Mouse (Mus musculus) gonadal fat pad, adult 2 months (tissue): ENCODE measurements at regions not wholly inside any gene's neighbourhood (a gene's known extent, or its start where the extent isn't known, plus 50 kb on each side); places are given as distances from the start of the nearest gene placed in this dataset.
A peak's percentile ranks its signal among the peaks of the same experiment; 100 is the strongest.

Experiments
- DNase-seq: peaks from one replicate; pipeline ENCODE4 v3.0.0-alpha.2; 2012; ENCODE audit warnings: low read depth

DNA sequence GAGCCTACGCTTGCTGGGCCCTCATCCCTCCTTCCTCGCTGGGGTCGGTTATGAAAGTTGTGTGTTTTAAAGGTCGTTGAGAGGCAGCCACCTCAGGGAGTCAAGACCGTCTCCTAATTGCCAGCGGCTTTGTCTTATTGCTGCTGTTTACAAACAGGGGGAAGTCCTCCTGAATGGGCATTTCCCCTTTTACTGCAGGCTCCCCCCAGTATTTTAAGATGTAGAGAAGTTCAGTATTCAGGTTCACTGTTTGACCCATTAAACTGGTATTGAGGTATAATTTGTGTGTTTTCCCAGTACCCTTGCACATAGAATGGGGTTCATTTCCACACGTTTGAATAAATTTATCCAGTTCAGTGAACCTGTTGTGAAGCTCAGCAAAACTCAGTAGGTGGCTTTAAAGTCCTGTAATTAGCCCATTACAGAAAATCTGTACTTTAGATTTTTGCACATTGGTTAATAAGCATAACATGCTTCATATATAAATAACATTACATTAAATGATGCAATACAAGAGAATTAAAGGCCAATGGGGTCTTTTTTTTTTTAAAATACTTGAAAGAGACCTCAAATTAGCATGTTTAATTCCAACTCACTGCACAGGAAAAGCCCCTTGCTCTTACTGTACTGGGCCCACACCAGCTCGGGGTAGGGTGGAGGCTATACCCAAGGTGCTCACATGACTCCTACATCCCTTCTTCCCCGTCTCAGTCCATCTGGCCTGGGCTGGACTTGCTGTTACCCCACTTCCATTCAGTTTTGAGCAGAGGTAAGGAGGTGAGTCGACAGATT is 63.7 kb downstream of the Nkx2-1 start:
- DNase-seq: no peak

DNA sequence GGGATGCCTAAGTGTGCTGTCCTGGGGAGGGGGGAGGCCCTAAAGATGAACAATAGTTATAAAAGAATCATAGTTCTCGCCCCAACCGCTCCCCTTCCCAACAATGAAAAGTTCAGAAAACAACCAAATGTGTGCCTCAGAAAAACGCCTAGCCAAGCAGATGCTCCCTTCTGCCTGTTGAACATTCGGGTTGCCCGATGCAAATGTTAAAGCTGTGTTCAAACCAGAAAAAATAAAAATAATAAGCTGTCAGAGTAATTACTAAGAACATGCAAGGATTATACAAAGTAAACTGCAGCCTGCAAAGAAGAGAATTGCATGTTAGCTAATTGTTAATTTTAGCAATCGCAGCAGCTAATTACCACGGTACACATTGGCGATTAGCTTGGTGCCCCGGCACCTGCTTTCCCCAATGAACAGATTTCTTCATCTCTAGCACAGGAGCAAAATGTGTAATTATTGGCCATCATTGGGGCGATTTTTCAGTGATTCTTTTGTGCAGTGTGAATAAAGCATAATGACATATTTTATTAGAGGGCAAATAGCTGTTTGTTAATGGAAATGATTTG is 65.7 kb downstream of the Nkx2-1 start:
- DNase-seq: no peak

DNA sequence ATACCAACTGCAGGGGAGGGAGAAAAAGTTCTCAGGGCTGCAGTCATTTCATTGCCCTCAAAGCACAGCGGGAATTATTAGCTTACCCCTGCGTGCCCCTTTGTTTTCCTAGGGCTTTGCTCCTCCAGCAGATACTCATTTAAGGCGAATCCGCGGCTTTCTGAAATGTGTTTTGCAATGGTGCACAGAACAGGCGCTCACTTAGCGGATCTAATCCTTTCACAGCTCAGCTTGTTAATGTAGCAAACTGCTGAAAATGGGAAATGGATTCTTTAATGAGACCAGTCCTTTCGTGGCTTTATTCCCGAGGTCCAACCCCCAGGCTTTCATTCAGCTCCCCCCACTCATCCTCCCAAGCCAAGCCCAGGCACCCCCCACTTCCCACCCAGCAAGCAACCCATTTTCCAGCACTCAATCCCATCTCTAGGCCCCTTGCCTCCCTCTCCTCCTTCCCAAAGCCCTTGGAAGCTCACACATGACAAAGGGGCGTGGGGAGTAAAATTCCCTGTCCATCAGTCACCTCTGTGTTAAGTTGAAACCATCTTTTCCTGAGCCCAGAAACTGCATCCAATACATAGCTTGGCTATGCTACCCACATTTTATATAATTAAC is 77.1 kb downstream of the Nkx2-1 start:
- DNase-seq: no peak

DNA sequence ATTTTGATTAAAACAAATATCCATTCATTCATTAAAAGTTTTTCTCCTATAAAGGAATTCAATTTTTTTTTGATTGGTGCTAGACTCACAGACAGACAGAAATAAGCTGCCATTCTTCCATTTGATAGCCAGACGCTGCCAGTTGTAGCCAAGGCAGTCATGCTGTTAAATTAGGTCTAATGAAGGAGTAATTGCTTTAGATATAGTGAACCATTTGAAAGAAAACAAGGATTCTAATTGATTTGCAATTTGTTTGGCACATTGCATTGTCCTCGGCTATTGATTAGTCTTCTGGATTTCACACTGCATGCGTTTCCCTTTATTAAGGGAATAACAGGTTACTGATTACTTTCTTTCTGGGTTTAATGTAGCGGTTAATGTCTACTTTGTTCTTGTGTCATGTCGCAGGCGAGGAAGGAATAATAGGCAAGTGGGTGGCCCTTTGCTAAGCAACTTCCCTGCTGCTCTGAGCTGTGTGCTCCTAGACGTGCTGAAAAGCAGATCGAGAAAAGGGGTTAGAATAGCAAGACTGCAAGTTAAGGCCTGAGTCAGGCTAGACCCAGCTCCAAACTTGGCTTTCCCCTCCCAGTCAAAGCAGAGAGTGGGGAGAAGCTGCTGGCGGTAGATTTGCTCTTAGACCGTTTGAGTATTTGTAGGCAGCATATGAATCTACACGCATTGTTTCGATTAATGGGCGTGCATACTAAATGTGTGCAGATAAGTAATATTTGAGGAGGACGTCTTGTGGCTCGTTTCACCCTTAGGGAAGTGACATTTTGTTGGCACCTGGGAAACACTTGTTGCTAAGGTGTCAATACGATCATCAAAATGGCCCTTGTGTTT is 77.8 kb downstream of the Nkx2-1 start:
- DNase-seq: no peak

DNA sequence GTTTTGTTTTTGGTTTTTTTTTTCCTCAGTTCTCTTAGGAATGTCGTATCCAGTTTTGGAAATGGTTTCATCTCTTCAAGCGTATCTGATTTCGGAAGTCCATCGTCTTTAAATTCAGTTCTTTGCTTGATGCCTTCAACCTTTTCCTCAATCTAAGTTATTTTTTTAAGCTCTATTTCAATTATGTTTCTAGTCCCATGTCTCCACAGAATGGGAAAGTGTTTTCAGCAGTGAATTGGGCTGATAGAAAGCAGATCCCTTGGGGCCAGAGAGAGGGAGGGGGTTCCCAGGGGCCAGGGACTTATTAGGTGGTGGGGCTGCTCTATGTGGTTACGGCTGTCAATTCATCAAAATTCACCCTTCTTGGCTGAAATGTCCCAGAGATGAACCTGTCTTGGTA is 78.8 kb downstream of the Nkx2-1 start:
- DNase-seq: no peak

DNA sequence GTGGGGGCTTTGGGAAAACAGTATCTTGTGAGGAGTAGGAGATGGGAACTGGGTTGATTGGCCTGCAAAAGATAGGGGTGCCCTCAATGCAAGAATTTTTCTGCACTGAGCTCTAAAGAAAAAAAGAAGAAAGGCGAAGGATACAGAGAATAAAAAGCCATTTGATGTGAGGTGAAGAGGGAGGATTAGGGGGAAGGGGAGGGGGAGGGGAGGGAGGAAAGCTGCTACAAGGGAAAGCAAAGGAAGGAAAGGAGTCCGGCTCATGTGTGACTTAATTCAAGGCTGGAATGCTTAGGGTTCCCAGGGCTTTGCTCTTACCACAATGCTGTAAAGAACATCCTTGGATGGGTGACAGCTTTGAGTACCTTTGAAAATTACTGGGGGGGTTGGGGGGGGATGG is 79.4 kb downstream of the Nkx2-1 start:
- no peak for DNase-seq

DNA sequence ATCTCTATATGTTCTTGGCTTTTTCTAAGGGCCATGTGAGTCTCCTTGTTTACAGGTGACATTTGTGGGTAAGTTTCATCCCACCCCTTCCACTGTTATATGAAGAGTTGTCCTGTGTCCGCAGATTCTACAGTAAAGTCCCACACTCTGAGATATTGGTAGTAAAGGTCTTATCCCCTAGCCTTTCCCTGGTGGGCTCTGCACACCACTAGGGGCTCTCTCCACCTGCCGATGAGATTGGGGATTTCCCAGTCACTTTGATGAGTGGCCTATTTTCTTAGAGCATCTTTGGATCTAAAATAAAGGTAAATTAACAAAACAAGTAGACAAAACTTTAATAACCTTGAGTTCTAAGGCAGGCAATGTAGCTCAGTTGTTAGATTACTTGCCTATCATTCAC is 86.4 kb downstream of the Nkx2-1 start:
- DNase-seq: no peak

DNA sequence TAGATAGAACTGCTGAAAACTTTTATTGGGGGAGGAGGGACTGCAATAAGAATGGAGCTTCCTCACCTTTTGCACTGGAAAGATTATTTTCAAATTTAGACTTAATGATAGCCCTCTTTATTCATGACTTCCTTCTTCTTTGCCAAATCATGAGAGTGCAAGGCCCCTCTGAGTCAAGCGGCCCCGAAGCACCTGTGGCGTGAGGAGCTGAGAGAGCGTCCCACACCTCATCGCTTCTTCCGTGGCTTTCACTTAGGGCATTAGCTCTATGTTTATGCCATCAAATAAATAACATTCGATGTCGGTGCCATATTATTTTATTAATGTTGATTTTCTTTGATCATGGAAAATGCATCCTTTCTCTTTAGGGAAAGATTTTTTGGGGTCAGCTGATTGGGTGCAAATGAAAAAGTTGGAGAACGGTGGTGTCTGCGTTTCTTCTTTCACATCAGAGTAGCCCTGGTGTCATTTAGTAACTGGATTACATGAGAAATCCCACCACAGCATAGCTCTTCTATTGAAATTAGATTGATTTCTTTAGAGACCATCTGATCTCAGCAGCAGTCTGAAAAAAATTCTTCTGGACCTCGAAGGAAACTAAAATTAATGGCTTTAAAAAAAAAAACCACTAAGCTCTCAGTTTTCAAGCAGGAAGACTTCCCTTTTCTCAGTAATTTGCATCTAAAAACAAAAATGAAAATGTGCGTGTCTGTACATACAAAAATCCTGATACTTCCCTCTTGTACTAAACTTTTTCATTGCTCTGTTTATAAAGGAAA is 87.7 kb downstream of the Nkx2-1 start:
- DNase-seq: no peak

DNA sequence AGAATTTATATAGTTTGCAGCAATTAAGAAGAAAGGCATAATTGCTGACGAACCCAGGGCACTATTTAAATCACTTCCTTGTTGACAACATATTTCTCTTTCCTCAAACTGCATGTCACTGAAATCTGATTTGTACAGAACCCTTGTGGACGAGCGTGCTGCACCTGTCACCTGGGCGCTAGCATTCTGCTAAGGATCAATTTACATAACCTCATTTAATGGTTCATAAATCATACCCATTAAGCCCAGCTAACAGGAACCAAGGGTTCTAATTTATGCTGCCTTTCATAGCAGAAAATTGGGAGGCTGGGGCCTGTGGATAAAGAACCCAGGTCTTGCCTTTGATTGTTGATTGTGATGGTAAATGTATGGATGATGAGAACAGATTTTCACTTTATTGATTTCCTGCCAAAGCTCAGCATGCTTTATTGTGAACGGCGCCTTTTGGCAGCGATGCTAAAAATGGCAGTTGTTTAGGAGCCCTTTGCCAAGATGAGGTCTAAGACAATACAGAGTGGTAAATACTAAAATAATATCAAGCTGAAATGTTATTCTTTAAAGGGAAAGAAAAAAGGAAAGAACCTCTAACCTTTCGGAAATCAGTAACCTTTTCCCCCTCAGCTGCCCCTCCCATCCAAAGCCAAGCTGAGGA is 95.4 kb downstream of the Nkx2-1 start:
- DNase-seq: no peak

DNA sequence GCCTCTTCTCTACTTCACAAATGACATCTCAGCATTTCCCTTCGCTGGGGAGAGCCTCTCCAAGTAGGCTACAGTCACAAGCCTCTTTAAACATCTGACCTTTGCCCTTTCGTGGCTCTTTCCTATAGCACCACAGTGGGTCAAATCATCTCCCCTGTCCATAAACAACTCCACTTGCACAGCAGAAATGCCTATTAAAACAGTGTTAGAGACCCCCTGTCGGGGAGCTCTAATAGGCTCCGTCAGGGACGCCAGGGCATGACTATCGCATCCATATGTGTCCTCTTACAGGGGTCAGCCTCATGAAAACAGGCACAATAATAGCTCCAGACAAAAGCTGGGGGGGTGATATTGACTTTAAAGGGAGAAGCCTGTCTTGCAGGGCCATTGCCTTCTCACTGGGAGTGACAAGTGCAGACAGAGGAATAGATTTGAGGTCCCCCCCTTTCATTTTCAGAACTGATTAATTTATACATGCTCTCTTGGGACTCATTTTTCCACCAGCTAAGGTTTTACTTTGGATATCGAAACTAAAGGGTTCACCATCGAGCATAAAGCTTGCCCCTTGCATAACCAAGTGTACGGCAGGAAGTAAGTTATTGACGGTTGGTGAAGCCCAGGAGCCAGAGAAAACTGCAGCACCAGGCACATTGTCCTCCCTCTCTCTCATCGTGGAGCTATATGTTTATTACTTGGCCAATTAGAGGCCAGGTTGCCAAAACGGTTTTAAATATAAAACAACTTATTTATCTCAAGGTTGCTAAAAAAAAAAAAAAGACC is 94.6 kb upstream of the Mbip start:
- no peak for DNase-seq

DNA sequence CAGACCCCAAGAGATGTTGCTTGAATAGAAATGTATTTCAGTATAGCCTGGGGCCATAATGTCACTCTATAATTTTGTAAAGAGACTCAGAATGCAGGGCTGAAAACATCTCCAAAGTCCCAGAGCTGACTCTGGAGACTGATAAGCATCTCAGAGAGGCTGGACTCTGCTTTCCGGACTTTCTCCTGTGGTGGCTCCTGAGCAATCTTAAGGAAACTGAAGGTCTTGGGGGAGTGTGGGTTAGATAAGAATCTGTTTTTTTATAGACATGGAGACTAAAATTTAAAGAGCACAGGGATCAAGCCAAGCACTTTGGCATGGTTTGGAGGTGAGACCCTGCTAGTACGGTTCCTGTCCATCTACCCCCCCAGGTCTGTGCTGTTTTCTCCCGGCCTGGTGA is 92.7 kb upstream of the Mbip start:
- no peak for DNase-seq

DNA sequence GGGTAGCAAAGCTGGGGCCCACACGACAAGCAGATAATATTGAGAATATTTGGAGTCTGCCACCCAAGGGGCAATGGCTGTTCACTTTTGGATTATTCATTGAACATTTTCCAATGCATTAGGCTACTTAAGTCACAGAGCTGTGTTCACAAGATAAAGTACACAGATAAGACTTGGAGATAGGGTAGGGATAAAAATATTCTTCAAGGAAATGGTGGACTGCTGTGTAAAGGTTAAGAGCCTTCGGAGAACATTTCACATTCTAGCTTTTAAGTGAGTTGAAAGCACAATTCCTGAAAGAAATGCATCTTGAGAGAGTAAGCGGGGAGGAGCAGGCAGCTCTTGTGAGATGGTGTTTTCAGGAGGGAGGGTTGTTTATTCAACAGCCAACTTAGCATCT is 92.3 kb upstream of the Mbip start:
- DNase-seq: no peak

DNA sequence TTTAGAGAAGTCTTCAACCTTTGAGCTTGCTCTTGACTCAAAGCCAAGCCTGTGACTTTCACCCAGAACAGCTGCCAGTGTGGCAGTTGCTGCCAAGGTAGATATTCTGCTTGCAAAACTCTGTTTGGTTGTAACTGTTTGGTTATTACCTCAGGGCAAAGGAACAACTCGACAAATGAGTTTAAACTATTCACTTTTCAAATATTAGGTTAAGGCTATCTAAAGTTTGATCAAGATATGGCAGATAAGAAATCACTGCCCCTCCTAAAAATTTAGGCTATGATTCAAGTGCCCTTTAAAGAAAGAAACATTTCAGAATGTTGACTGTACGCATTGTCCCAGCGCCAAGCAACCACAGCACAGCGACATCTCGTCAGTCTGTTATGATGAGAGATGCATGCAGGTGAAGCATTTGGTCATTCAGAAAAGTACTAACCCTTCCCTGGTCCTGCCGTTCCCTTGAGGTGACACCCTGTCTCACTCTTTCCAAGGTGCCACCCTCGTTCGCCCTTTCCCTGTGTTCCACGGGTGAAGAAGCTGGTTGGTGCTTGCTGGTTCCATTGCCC is 81.1 kb upstream of the Mbip start:
- DNase-seq: no peak

DNA sequence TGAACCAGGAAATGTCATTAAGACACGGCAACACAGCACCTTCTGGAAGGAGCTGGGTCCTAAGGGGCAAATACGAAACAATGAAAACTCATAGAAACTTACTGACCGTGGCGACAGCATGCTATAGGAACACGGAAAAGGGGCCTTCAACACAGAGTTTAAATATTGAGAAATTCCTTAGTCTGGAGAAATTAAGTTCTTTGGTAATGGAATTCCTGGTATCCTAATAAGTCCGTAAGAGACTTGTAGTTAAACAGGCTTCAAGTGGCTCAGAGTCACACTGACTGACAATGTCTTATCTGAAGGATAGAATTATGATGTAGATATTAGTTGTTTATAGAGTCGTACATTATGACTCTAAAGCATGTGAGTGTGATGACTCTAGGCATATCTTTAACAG is 70.4 kb upstream of the Mbip start:
- DNase-seq: no peak

DNA sequence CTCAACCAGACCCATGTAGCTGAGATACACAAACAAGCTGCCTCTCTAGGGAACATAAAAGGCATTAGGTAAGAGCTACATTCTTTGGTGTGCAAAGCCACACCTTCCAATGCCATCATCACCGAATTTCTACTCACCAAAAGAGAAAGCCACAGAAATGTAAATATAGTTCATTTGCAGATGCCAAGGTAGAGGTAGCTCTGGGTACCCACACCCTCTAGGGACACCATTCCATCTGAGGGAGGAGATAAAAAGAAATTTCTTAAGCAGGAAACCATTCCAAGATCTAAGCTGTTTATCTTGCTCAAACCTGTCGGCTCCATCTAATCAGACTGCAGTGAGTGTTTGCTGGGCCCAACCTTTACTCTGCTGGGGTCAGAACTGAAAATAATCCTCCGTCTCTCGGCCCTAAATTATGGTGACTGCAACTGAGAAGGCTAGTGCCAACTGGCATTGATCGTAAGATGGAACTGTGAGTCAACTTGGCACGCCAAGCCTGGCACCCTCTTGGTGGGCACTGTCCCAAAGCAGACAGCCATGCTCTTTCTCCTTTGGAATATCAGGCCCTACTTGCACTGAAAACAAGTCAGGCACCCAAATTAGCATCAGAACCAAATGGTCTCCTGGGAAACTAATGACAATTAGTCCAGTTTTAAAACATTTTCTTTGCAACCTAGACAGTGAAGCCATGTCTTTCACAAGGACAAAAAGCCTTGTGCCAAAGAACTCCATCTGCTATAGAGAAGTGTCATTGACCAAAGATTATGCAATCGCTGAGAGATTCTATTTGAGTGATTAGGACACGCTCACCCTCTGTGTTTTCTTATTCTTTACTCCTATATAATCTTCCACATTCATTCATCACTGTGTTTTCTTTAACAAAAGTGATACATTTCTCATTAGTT is 69.4 kb upstream of the Mbip start:
- peak; percentile 58 for DNase-seq

DNA sequence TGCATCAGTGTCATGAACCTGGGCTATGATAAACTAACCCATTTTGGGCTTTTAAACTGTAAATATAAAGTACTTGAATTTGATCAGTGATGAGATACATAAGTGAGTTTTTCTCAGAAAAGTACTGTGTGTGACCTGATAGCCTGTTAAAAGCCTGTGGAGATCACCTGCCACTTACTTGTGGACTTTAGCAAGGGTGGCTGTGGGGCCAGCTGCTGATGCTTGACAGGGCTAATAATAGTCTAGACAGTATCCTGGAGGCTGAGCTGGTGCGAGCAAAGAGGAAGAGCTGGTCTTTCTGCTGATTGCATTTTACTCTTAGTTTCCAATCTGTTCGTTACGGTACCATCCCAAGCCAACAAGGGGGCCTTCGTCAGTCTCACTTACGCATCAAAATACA is 60.0 kb upstream of the Mbip start:
- DNase-seq: no peak

DNA sequence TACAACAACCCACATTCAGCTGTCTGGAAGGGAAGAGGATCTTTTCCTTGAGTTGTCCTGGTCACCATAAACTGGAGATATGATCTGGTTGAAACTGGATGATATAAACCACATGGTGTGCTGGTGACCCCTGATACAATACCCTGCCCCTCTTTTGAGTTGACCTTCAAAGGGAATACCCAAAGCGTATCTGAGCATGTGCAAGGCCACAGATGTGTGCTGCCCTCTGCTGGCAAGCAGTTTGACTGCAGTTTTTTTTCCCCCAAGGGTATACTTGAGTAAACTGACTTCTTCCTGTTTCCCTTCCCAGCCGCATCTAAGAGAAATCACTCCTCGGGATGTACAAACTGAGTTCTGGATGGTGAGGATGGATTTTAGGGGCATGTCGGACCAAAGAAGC is 59.1 kb upstream of the Mbip start:
- DNase-seq: no peak

DNA sequence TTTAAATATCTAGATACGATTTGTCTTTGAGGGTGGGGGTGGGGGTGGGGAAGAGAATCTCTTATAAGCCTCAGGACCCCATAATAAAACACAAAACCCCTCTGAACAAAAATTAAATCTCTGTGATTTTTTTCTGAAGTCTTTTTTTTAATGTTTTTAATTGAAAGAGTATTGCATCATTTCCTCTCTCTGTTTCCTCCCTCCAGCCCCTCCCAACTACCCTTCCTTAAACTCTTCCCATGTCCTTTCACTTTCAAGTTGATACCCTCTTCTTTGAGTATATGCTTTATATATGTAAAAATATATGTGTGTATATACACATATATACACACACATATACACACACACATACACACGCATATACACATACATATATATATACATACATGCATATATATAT is 58.6 kb upstream of the Mbip start:
- no peak for DNase-seq

DNA sequence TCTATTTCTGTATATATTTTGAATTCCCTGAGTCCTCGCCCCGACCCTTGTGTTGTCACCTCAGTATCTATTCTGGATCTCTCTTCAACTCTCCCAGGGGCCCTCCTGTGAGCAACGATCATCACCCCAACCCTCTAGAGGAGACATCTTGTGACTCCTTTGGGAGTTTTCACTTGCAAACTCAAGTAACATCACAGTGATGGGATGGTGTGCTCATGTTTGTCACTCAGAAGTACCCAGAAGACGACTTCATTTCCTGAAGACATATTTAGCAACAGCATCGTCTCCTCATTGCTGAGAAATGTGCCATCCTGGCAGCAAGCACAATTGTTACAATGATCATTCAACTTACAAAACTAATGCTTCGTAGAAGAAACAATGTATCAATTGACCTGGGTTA is 57.9 kb upstream of the Mbip start:
- no peak for DNase-seq
